Mouse (Mus musculus): ENCODE results near the gene Xrra1.

- no peak for TF ChIP-seq CTCF (IDR thresholded peaks at IDR 0.05; ENCODE audit: borderline replicate concordance, insufficient read depth, low read length)
- TF ChIP-seq POLR2A (IDR thresholded peaks at IDR 0.05; ENCODE audit: low read depth, low read length): no peak
Measured at GRCm38 (mm10) chr7:99965020-99965841, 106.3 kb downstream of the Xrra1 start.
